Mouse (Mus musculus): Measurements from ENCODE around the gene Coro7. TPM values are rescaled to one million over a fixed set of nuclear protein-coding genes. Genes with fewer than 3 reads are reported as not detected.
A peak's percentile ranks its signal among the peaks of the same experiment; 100 is the strongest.
"Not testable (repeated sequence)": the region's sequence is repeated elsewhere in the genome, so short reads cannot be mapped to it uniquely, and the experiment has no call there.

Gene Coro7
- 10 to 100 TPM; 24.1 to 26.5 TPM for total RNA-seq (2021)

- DNase-seq, result peak; percentile 91
Measured at GRCm38 (mm10) chr16:4679121-4680018, at the start of gene Coro7. Coro7 (minus strand) TSS chr16:4679777.

- no peak for DNase-seq
Measured at GRCm38 (mm10) chr16:4727963-4728362, 48.4 kb upstream of the Coro7 start.

GRCm38 (mm10) chr16:4727526-4727925, 47.9 kb upstream of the Coro7 start:
- no peak for DNase-seq

GRCm38 (mm10) chr16:4726528-4727128, 47.1 kb upstream of the Coro7 start:
- DNase-seq, result no peak

- DNase-seq, result peak; percentile 96
Measured at GRCm38 (mm10) chr16:4725780-4726527, 46.4 kb upstream of the Coro7 start, which contains the start of gene Hmox2. Hmox2 (plus strand) TSS chr16:4726361.

GRCm38 (mm10) chr16:4725266-4725665, 45.7 kb upstream of the Coro7 start:
- no peak for DNase-seq

- no peak for DNase-seq
Measured at GRCm38 (mm10) chr16:4722915-4723209, 43.3 kb upstream of the Coro7 start.

GRCm38 (mm10) chr16:4722128-4722914, 42.7 kb upstream of the Coro7 start:
- DNase-seq, result no peak

GRCm38 (mm10) chr16:4718753-4719518, 39.4 kb upstream of the Coro7 start, which contains the start of gene Nmral1:
Nmral1 (minus strand) TSS chr16:4719356.
- DNase-seq, result peak; percentile 63

GRCm38 (mm10) chr16:4717866-4718265, 38.3 kb upstream of the Coro7 start:
- DNase-seq, result no peak

GRCm38 (mm10) chr16:4713861-4714710, 34.5 kb upstream of the Coro7 start:
- no peak for DNase-seq

- DNase-seq, result no peak
Measured at GRCm38 (mm10) chr16:4711173-4711572, 31.6 kb upstream of the Coro7 start.

- no peak for DNase-seq
Measured at GRCm38 (mm10) chr16:4705541-4705940, 26.0 kb upstream of the Coro7 start.

- DNase-seq, result no peak
Measured at GRCm38 (mm10) chr16:4702646-4703045, 23.1 kb upstream of the Coro7 start.

- no peak for DNase-seq
Measured at GRCm38 (mm10) chr16:4701211-4701610, 21.6 kb upstream of the Coro7 start.

GRCm38 (mm10) chr16:4689371-4689770, 9.8 kb upstream of the Coro7 start:
- DNase-seq, result not testable (repeated sequence)

- no peak for DNase-seq
Measured at GRCm38 (mm10) chr16:4684457-4684791, 4.8 kb upstream of the Coro7 start.

- DNase-seq, result peak; percentile 98
Measured at GRCm38 (mm10) chr16:4683581-4684456, 4.2 kb upstream of the Coro7 start.

GRCm38 (mm10) chr16:4683193-4683580, 3.6 kb upstream of the Coro7 start:
- no peak for DNase-seq

All from heart, postnatal 4 days (tissue).